Mouse (Mus musculus): ENCODE results near the gene Lats2.

Lats2 gene

GRCm38 (mm10) chr14:57737089-57737488, 21.1 kb downstream of the Lats2 start:
- no peak for DNase-seq (ENCODE audit: low spot score in 2 of 2)

GRCm38 (mm10) chr14:57736141-57736540, 22.0 kb downstream of the Lats2 start:
- DNase-seq (ENCODE audit: low spot score in 2 of 2), result no peak

GRCm38 (mm10) chr14:57732668-57733293, 25.4 kb downstream of the Lats2 start:
- DNase-seq (ENCODE audit: low spot score in 2 of 2), result no peak

- DNase-seq (ENCODE audit: low spot score in 2 of 2), result no peak
Measured at GRCm38 (mm10) chr14:57730527-57730926, 27.7 kb downstream of the Lats2 start.

GRCm38 (mm10) chr14:57729975-57730499, 28.2 kb downstream of the Lats2 start:
- peak; percentile 17 to 36 for DNase-seq (ENCODE audit: low spot score in 2 of 2)

GRCm38 (mm10) chr14:57729364-57729763, 28.8 kb downstream of the Lats2 start:
- DNase-seq (ENCODE audit: low spot score in 2 of 2), result no peak

GRCm38 (mm10) chr14:57726172-57726571, 32.0 kb downstream of the Lats2 start:
- DNase-seq (ENCODE audit: low spot score in 2 of 2), result peak in 1 of 2 experiments; percentile 32

GRCm38 (mm10) chr14:57724473-57724872, 33.7 kb downstream of the Lats2 start:
- no peak for DNase-seq (ENCODE audit: low spot score in 2 of 2)

- DNase-seq (ENCODE audit: low spot score in 2 of 2), result no peak
Measured at GRCm38 (mm10) chr14:57718245-57718644, 39.9 kb downstream of the Lats2 start.

GRCm38 (mm10) chr14:57716601-57717245, 41.5 kb downstream of the Lats2 start:
- DNase-seq (ENCODE audit: low spot score in 2 of 2), result no peak

GRCm38 (mm10) chr14:57712884-57713283, 45.3 kb downstream of the Lats2 start:
- no peak for DNase-seq (ENCODE audit: low spot score in 2 of 2)

GRCm38 (mm10) chr14:57711059-57711458, 47.1 kb downstream of the Lats2 start:
- DNase-seq (ENCODE audit: low spot score in 2 of 2), result no peak

GRCm38 (mm10) chr14:57709171-57709570, 49.0 kb downstream of the Lats2 start:
- DNase-seq (ENCODE audit: low spot score in 2 of 2), result no peak

- no peak for DNase-seq (ENCODE audit: low spot score in 2 of 2)
Measured at GRCm38 (mm10) chr14:57708580-57708979, 49.6 kb downstream of the Lats2 start.

GRCm38 (mm10) chr14:57707100-57707893, 50.9 kb downstream of the Lats2 start:
- no peak for DNase-seq (ENCODE audit: low spot score in 2 of 2)

GRCm38 (mm10) chr14:57706760-57707099, 51.5 kb downstream of the Lats2 start:
- no peak for DNase-seq (ENCODE audit: low spot score in 2 of 2)

GRCm38 (mm10) chr14:57705759-57706158, 52.4 kb downstream of the Lats2 start:
- DNase-seq (ENCODE audit: low spot score in 2 of 2), result no peak

GRCm38 (mm10) chr14:57705075-57705474, 53.1 kb downstream of the Lats2 start:
- DNase-seq (ENCODE audit: low spot score in 2 of 2), result no peak

- no peak for DNase-seq (ENCODE audit: low spot score in 2 of 2)
Measured at GRCm38 (mm10) chr14:57701915-57702477, 56.2 kb downstream of the Lats2 start.

GRCm38 (mm10) chr14:57699461-57699970, 58.7 kb downstream of the Lats2 start:
- DNase-seq (ENCODE audit: low spot score in 2 of 2), result no peak

- no peak for DNase-seq (ENCODE audit: low spot score in 2 of 2)
Measured at GRCm38 (mm10) chr14:57699016-57699415, 59.2 kb downstream of the Lats2 start.

GRCm38 (mm10) chr14:57696066-57696465, 62.1 kb downstream of the Lats2 start:
- no peak for DNase-seq (ENCODE audit: low spot score in 2 of 2)
